Mouse (Mus musculus): ENCODE data around the gene Fbxw8.

- TF ChIP-seq CTCF (IDR thresholded peaks at IDR 0.05; ENCODE audit: low read depth) (no peak), EP300 (IDR thresholded peaks at IDR 0.05; ENCODE audit: low read depth) (no peak)
These were observed 140.2 kb downstream of the Fbxw8 start for GRCm38 (mm10) chr5:118015028-118015427.

Data from liver, embryonic 14.5 days (tissue).